Mouse (Mus musculus) layer of hippocampus, adult 8-10 months (tissue): ENCODE measurements around the gene Gzmk. TPM values are rescaled to one million over a fixed set of nuclear protein-coding genes. Genes with fewer than 3 reads are reported as not detected.
"Not testable (repeated sequence)": the region's sequence is repeated elsewhere in the genome, so short reads cannot be mapped to it uniquely, and the experiment has no call there.

Experiments
- DNase-seq, 2 experiments: peaks; one replicate each; pipeline ENCODE4 v3.0.0; 2022; ENCODE audit warnings: low spot score in 2 of 2
- total RNA-seq, 4 experiments: library from RNA; stranded (reverse); gene quantifications; 2 replicates each; pipeline ENCODE4 v1.2.4; 2022

The Gzmk gene
- total RNA-seq: under 1 TPM in 3 of 4 experiments, not detected in 1; 0.25 to 0.43 (median 0.38) TPM

GRCm38 (mm10) chr13:113225811-113226210 is at the start of gene Gzmk:
Gzmk (minus strand) TSS chr13:113225908.
- DNase-seq: peak; percentile 33 to 59

- DNase-seq: no peak
Observed at GRCm38 (mm10) chr13:113271189-113271588, 45.5 kb upstream of the Gzmk start.

- peak; percentile 65 to 84 for DNase-seq
Observed at GRCm38 (mm10) chr13:113269777-113270776, 44.4 kb upstream of the Gzmk start.

- DNase-seq: no peak
Observed at GRCm38 (mm10) chr13:113267204-113267603, 41.5 kb upstream of the Gzmk start.

GRCm38 (mm10) chr13:113266495-113266951 is 40.8 kb upstream of the Gzmk start:
- peak; percentile 42 to 78 for DNase-seq

- peak in 1 of 2 experiments; percentile 50 for DNase-seq
Observed at GRCm38 (mm10) chr13:113265257-113265656, 39.5 kb upstream of the Gzmk start.

- DNase-seq: peak in 1 of 2 experiments; percentile 37
Observed at GRCm38 (mm10) chr13:113262822-113263221, 37.1 kb upstream of the Gzmk start.

- DNase-seq: no peak
Observed at GRCm38 (mm10) chr13:113259237-113259636, 33.5 kb upstream of the Gzmk start.

GRCm38 (mm10) chr13:113257190-113257589 is 31.5 kb upstream of the Gzmk start:
- no peak for DNase-seq

- DNase-seq: no peak
Observed at GRCm38 (mm10) chr13:113256766-113257165, 31.1 kb upstream of the Gzmk start.

GRCm38 (mm10) chr13:113252580-113252979 is 26.9 kb upstream of the Gzmk start:
- DNase-seq: not testable (repeated sequence)

- DNase-seq: no peak
Observed at GRCm38 (mm10) chr13:113245025-113245424, 19.3 kb upstream of the Gzmk start.

- DNase-seq: no peak
Observed at GRCm38 (mm10) chr13:113242129-113242528, 16.4 kb upstream of the Gzmk start.

- peak in 1 of 2 experiments; percentile 18 for DNase-seq
Observed at GRCm38 (mm10) chr13:113227666-113228463, 2.2 kb upstream of the Gzmk start.

- DNase-seq: no peak
Observed at GRCm38 (mm10) chr13:113227076-113227475, 1.4 kb upstream of the Gzmk start.

- DNase-seq: peak; percentile 31 to 56
Observed at GRCm38 (mm10) chr13:113224105-113224504, 1.6 kb downstream of the Gzmk start.

- DNase-seq: no peak
Observed at GRCm38 (mm10) chr13:113221851-113222250, 3.9 kb downstream of the Gzmk start.

GRCm38 (mm10) chr13:113213865-113214264 is 11.8 kb downstream of the Gzmk start:
- DNase-seq: no peak

- no peak for DNase-seq
Observed at GRCm38 (mm10) chr13:113212401-113212800, 13.3 kb downstream of the Gzmk start.

- no peak for DNase-seq
Observed at GRCm38 (mm10) chr13:113211345-113211744, 14.4 kb downstream of the Gzmk start.

GRCm38 (mm10) chr13:113209624-113210023 is 16.1 kb downstream of the Gzmk start, which contains the start of gene Esm1:
Esm1 (plus strand) TSS chr13:113209659.
- no peak for DNase-seq

GRCm38 (mm10) chr13:113205346-113205745 is 20.4 kb downstream of the Gzmk start:
- DNase-seq: no peak
